Mouse (Mus musculus) ES-E14 (cell line): ENCODE results near the gene Tiam1. TPM values are rescaled to one million over a fixed set of nuclear protein-coding genes. Genes with fewer than 3 reads are reported as not detected.
A peak's percentile ranks its signal among the peaks of the same experiment; 100 is the strongest.

ENCODE experiments used
- DNase-seq: peaks from one replicate; pipeline ENCODE4 v3.0.0-alpha.2; 2013; ENCODE audit warnings: low read depth, low spot score
- H3K27ac ChIP-seq: 2 replicates; pipeline ENCODE4 v1.5.1; 2012; ENCODE audit warnings: low read depth, mild to moderate bottlenecking, low read length, moderate library complexity, mixed read lengths; ENCODE audit not compliant: poor library complexity, insufficient read depth, severe bottlenecking
- H3K36me3 ChIP-seq: 2 replicates; pipeline ENCODE4 v1.6.1; 2012; ENCODE audit warnings: mild to moderate bottlenecking, low read length, moderate library complexity, mixed read lengths; ENCODE audit not compliant: control insufficient read depth, poor library complexity, insufficient read depth, severe bottlenecking
- H3K4me1 ChIP-seq, 2 experiments: fragments of 150-350 bp in 1 of 2; sonication (generic) in 1 of 2; 2 replicates each; pipeline ENCODE4 v1.6.1; 2012; ENCODE audit warnings: low read length in 2 of 2, mild to moderate bottlenecking in 1 of 2, mixed read lengths in 1 of 2; ENCODE audit not compliant: control insufficient read depth in 2 of 2, insufficient read depth in 2 of 2, poor library complexity in 1 of 2
- H3K4me3 ChIP-seq, 2 experiments: fragments of 150-350 bp in 1 of 2; sonication (generic) in 1 of 2; 2 replicates each; pipeline ENCODE4 v1.5.1; 2012; ENCODE audit warnings: low read length in 2 of 2, low read depth in 1 of 2, mild to moderate bottlenecking in 1 of 2, mixed read lengths in 1 of 2; ENCODE audit not compliant: insufficient read depth in 1 of 2, poor library complexity in 1 of 2, severe bottlenecking in 1 of 2
- H3K9ac ChIP-seq: 2 replicates; pipeline ENCODE4 v1.6.1; 2012; ENCODE audit warnings: low read depth, mild to moderate bottlenecking, low read length, mixed read lengths; ENCODE audit not compliant: poor library complexity, insufficient read depth, severe bottlenecking
- H3K9me3 ChIP-seq: fragments of 150-350 bp; sonication (generic); 2 replicates; pipeline ENCODE4 v1.6.1; 2012; ENCODE audit warnings: low read depth, mild to moderate bottlenecking, low read length; ENCODE audit not compliant: control insufficient read depth, insufficient read depth
- CHD2 ChIP-seq: IDR thresholded peaks from 2 replicates; pipeline ENCODE4 v1.6.1; 2014; ENCODE audit warnings: mild to moderate bottlenecking, low read depth, low read length, inconsistent platforms
- HCFC1 ChIP-seq: IDR thresholded peaks from 2 replicates; pipeline ENCODE4 v1.6.1; 2012; ENCODE audit warnings: low read length, inconsistent platforms, borderline replicate concordance; ENCODE audit not compliant: insufficient read depth
- MAFK ChIP-seq: IDR thresholded peaks from 2 replicates; pipeline ENCODE4 v1.6.1; 2014; ENCODE audit warnings: mild to moderate bottlenecking, low read depth, low read length, inconsistent platforms; ENCODE audit not compliant: insufficient read depth
- ZC3H11A ChIP-seq: IDR thresholded peaks from 2 replicates; pipeline ENCODE4 v1.6.1; 2012; ENCODE audit warnings: low read depth, mild to moderate bottlenecking, inconsistent platforms, low read length, borderline replicate concordance
- ZNF384 ChIP-seq: IDR thresholded peaks from 2 replicates; pipeline ENCODE4 v1.6.1; 2012; ENCODE audit warnings: low read depth, low read length, inconsistent platforms
- in situ Hi-C, 2 experiments: fragments of 600-800 bp; cut with MboI; formaldehyde crosslinking; loops; one replicate each; pipeline ENCODE4 v1.15.1; 2025; ENCODE audit warnings: low sequenced_read_pairs in 2 of 2, inconsistent platforms in 1 of 2; ENCODE audit not compliant: unreplicated experiment in 2 of 2
- total RNA-seq: library from RNA; depleted of rRNA; stranded (reverse); fragments of 300-350 nt; gene quantifications from 2 replicates; pipeline ENCODE4 v1.2.3, GENCODE M21; 2012

Gene Tiam1
- total RNA-seq, 1 experiment = 15.7 TPM

DNA sequence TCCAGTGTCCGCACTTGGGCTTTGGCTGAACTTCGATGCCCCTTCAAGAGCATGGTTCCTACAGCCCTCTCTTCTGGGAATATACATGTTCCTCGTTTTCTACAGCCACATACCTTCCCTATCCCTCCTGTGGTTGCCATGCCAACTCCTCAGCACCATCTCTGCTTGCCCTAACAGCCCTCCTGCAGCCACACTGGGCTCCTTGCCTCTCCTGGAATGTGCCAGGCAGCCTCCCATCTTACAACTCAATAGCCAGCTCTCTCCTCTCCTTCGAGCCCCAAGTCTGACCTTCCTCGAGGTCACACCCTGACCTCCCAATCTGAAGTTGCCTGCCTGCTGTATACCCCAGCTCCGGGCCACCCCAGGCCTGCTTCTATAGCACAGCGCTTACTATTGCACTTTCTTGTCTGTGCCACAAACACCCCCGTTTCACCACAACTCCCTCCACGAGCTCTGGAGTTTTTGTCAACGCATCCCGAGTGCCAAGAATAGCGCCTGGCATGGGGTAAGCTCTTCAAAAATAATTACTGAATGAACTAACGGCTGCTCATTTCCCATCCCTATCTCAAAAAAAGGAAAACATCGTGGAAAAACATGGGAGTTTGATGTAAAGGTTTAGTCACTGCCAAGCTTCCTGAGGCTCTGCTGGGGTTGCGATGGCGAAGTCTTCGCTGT lies 252.9 kb downstream of the Tiam1 start:
- no peak for TF ChIP-seq CHD2
- no peak for TF ChIP-seq ZNF384
- no peak for TF ChIP-seq ZC3H11A
- TF ChIP-seq MAFK = no peak
- no peak for TF ChIP-seq HCFC1
- Histone ChIP-seq H3K4me1 (peaks cover 0 to 6% of the 10 kb centered on the region in 2 experiments; a peak in 2 of 4 replicates), H3K9ac (no peak overlapping the region), H3K36me3 (no peaks in the 10 kb centered on the region; the same call in 1 of the 2 replicates), H3K9me3 (no peaks in the 10 kb centered on the region), H3K27ac (no peak overlapping the region), H3K4me3 (no peak overlapping the region)
- no peak for DNase-seq
- in situ Hi-C loops = no loop called here

DNA sequence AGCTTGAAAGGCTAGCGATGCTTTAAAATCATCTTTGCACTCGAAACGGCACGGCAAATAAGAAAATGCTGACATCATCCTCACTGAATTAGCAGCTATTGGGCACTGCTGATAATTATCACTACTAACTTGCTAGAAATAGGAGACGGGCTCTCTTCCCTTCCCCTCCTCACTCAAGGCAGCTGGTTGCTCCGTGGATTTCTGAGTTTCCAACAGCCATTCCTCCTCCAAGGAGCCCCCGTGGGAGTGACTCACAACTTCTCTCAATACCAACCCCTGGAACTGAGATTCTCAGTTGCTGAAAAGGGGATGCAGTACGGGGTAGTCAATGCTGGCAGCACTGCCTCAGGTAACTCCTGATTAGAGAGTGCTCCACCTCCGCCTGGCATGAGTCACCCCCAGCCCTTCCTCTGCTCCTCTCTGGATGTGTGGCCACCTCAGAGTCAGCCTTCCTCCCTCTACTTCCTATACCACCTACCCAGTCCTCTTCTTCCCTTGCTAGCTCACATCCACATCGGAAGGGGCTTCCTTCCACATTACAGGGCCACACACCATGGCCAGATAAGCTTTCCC lies 253.6 kb downstream of the Tiam1 start:
- Histone ChIP-seq H3K36me3 (no peaks in the 10 kb centered on the region), H3K4me3 (no peak overlapping the region), H3K9me3 (no peaks in the 10 kb centered on the region), H3K9ac (no peak overlapping the region), H3K4me1 (peaks cover 0 to 8% of the 10 kb centered on the region in 2 experiments; a peak in 2 of 4 replicates), H3K27ac (no peak overlapping the region)
- TF ChIP-seq ZNF384 (no peak), CHD2 (no peak), MAFK (no peak), ZC3H11A (no peak), HCFC1 (no peak)
- DNase-seq = no peak
- in situ Hi-C loops = no loop called here

DNA sequence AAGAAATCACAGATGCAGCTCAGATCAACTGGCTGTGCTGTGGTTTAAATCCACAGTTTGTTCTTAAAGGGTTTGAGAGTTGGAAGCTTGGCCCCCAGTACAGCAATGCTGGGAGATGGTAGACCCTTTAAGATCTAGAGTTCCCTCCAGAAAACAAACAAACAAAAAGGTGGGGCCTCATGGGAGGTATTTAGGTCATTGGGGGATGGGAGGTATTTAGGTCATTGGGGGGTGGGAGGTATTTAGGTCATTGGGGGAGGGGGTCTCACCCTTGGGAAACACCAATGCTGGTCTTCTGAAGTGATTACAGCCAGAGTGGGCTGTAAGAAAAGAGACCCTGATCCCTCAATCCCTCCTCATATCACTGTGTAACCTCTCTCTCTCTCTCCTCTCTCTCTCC lies 257.0 kb downstream of the Tiam1 start:
- TF ChIP-seq ZC3H11A (no peak), MAFK (no peak), ZNF384 (no peak), CHD2 (no peak), HCFC1 (no peak)
- DNase-seq = no peak
- H3K27ac ChIP-seq = no peak overlapping the region
- no peaks in the 10 kb centered on the region for H3K9me3 ChIP-seq
- H3K4me1 ChIP-seq = peaks cover 0 to 11% of the 10 kb centered on the region in 2 experiments; a peak in 2 of 4 replicates
- no peak overlapping the region for H3K9ac ChIP-seq
- in situ Hi-C loops = no loop called here
- H3K4me3 ChIP-seq = no peak overlapping the region
- H3K36me3 ChIP-seq = no peaks in the 10 kb centered on the region

DNA sequence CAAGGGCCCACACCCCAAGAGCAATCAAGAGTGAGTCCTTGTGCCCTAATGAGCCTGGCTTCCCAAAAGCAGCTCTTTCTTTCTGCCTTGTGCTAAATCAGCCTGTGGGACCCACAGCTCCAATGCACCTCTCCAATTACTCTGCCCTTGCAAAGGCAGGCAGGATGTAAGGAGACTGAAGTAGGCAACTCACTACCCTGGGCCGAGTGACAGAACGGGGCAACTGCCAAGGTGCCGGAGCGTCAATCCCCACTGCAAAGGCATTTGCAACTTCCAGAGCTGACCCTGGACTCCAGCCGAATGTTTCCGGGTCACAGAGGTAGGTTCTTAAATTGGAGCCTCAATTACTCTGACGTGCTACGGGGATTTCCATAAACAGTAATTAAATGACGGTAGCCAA lies 257.9 kb downstream of the Tiam1 start:
- Histone ChIP-seq H3K27ac (no peak overlapping the region), H3K9ac (no peak overlapping the region), H3K36me3 (no peaks in the 10 kb centered on the region), H3K4me3 (no peak overlapping the region), H3K9me3 (no peaks in the 10 kb centered on the region), H3K4me1 (peaks cover 0 to 11% of the 10 kb centered on the region in 2 experiments; a peak in 2 of 4 replicates)
- in situ Hi-C loops = no loop called here
- DNase-seq = no peak
- TF ChIP-seq MAFK = no peak

DNA sequence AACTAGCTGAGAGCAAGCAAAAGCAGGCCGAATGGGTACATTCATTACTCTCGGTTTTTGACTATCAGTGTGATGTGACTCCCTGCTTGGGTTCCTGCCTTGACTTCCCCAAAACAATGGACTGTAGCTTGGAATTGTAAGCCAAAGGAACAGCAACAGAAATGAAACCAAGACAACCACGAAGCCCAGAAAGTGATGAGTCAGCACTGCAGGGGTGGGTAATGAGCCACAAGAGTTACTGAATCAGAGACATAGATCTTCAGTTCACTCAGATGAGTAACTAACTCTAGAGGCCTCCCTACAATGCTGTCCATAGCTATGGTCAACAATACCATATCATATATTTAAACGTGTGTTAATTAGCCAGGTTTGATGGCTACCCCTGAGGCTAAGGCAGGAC lies 259.7 kb downstream of the Tiam1 start:
- DNase-seq = no peak
- Histone ChIP-seq H3K4me1 (peaks cover 0 to 6% of the 10 kb centered on the region in 2 experiments; a peak in 2 of 4 replicates), H3K9me3 (no peaks in the 10 kb centered on the region), H3K27ac (no peak overlapping the region), H3K36me3 (no peaks in the 10 kb centered on the region), H3K9ac (no peak overlapping the region), H3K4me3 (no peak overlapping the region)
- TF ChIP-seq MAFK (peak; percentile 95), CHD2 (no peak)
- in situ Hi-C loops = no loop called here
